Mouse (Mus musculus) right cerebral cortex, postnatal 25 days (tissue): ENCODE results near the gene Vmn1r113.
"Not testable (repeated sequence)": the region's sequence is repeated elsewhere in the genome, so short reads cannot be mapped to it uniquely, and the experiment has no call there.

ENCODE experiments used
- DNase-seq: peaks from one replicate; pipeline ENCODE4 v3.0.0; 2022

Gene Vmn1r113

DNA sequence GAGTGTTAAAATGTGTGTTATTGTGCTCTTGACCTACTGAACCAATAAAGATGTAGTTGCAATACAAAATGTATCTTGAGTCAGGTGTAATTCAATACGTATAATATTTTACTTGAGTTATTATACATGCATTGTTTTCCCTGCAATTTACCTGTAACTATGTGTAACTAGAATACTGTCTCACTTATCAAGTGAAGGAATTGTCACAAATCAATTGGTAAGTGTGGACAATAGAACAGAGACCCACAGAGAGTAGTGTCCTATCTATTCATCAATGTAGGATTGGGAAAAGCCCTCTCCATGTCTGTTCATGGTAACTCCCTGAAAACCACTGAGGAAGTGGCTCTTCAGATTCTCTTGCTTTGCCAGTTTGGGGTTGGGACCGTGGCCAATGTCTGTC lies at the start of gene Vmn1r113:
Gene Vmn1r113 (plus strand): TSS at position 301 of the 400 bp plus-strand sequence.
- not testable (repeated sequence) for DNase-seq

DNA sequence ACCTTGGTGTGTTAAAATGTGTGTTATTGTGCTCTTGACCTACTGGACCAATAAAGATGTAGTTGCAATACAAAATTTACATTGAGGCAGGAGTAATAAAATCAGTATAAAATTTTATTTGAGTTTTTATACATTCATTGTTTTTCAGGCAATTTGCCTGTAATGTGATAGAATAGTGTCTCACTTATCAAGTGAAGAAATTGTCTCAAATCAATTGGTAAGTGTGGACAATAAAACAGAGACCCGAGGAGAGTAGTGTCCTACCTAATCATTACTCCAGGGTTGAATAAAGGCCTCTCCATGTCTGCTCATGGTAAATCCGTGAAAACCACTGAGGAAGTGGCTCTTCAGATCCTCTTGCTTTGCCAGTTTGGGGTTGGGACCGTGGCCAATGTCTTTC lies 16.2 kb upstream of the Vmn1r113 start, which contains the start of gene Vmn1r112:
Gene Vmn1r112 (plus strand): TSS at position 301 of the 400 bp plus-strand sequence.
- DNase-seq = not testable (repeated sequence)

DNA sequence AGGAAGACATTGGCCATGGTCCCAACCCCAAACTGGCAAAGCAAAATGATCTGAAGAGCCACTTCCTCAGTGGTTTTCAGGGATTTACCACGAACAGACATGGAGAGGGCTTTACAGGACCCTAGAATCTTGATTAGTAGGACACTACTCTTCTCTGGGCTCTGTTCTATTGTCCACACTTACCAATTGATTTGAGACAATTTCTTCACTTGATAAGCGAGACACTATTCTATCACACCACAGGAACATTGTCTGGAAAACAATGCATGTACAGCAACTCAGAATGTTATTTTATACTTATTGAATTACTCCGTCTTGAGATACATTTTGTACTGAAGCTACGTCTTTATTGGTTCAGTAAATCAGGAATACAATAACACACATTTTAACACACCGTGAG lies 25.0 kb downstream of the Vmn1r113 start, which contains the start of gene Vmn1r114:
Gene Vmn1r114 (minus strand): TSS at position 101 of the 400 bp plus-strand sequence.
- DNase-seq = not testable (repeated sequence)
